Mouse (Mus musculus) lung, adult 2 months (tissue): ENCODE data around the gene Nanp. TPM values are rescaled to one million over a fixed set of nuclear protein-coding genes. Genes with fewer than 3 reads are reported as not detected.

ENCODE experiments used
- DNase-seq: peaks from one replicate; pipeline ENCODE4 v3.0.0; 2022
- H3K4me1 ChIP-seq: fragments of 200-500 bp; 2 replicates; pipeline ENCODE4 v1.6.1; 2011; ENCODE audit warnings: low read length; ENCODE audit not compliant: control insufficient read depth, insufficient read depth
- H3K4me3 ChIP-seq: fragments of 200-500 bp; replicated peaks from 2 replicates; pipeline ENCODE3; 2011; ENCODE audit warnings: low read depth, mild to moderate bottlenecking, control low read depth, low read length; ENCODE audit errors: extremely low read depth
- CTCF ChIP-seq: fragments of 200-500 bp; IDR thresholded peaks from 2 replicates; pipeline ENCODE4 v1.5.1; 2011; ENCODE audit warnings: mild to moderate bottlenecking, low read length, control low read depth; ENCODE audit not compliant: insufficient read depth
- POLR2A ChIP-seq: fragments of 200-500 bp; IDR thresholded peaks from 2 replicates; pipeline ENCODE4 v1.6.1; 2011; ENCODE audit warnings: low read depth, mild to moderate bottlenecking, control low read depth, low read length, borderline replicate concordance; ENCODE audit errors: extremely low read depth
- WGBS: fragments of 180-500 bp; shearing (Covaris S2); methylation state at CpG from one replicate; pipeline ENCODE4 v1.1.7; 2018; 5-methylcytosine and 5-hydroxymethylcytosine counted together
- polyA plus RNA-seq: library from polyadenylated mRNA; depleted of rRNA; stranded (reverse); fragments of >200 nt; gene quantifications from 2 replicates; pipeline ENCODE4 v1.2.3, GENCODE M21; 2012

The Nanp gene
- polyA plus RNA-seq, 1 experiment, result 1.8 TPM

DNA sequence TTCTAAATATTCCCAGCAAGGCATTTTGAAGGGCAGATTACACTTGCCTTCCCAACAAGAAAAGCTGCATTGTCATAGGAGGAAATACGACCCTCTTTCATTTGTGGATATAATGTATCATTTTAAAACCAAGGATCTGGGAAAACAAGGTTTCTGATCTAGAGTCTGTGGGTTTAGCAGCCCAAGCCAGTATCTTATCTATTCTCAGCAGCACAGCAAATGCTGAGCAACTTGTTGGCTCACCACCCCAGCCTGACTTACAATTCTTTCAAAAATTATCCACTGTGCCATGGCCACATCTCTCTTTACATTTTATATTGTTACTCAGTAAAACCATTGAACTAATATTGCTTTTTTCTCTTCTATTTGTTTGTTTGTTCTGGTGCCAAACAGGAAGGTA lies 27.9 kb downstream of the Nanp start:
- TF ChIP-seq POLR2A, result no peak
- no peak for TF ChIP-seq CTCF
- H3K4me3 ChIP-seq, result no peak overlapping the region
- peaks cover 6% of the 10 kb centered on the region; the same call in 1 of the 2 replicates for H3K4me1 ChIP-seq
- no peak for DNase-seq
- WGBS, result 65% methylated on average over 1 of the region's 1 CpGs

DNA sequence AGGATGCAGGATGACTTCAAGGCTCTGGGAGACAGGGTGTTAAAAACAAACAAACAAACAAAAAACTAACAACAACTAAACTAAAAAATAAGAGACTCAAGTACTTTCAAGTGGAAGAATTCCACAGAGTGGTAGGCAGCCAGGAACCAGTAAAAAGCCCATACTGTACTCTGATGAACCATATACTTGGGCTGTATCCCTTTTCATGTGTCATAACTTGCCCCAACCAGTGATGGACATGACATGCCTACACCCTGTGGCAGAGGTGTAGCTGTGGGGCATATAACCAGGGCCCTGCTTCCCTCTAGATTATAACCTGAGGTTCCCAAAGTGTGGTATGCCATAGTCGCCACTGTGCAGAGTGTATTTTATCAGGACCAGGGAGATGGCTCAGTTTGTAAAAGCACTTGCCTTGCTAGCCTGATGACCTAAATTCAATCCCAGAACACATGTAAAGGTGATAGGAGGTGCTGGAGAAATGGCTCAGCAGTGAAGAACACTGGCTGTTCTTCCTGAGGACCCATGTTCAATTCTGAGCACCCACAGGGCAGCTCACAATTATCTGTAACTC lies 29.6 kb downstream of the Nanp start:
- Histone ChIP-seq H3K4me3 (no peak overlapping the region), H3K4me1 (peaks cover 6% of the 10 kb centered on the region; the same call in 1 of the 2 replicates)
- no peak for DNase-seq
- WGBS, result 89% methylated on average over 1 of the region's 1 CpGs
- TF ChIP-seq POLR2A (no peak), CTCF (no peak)

DNA sequence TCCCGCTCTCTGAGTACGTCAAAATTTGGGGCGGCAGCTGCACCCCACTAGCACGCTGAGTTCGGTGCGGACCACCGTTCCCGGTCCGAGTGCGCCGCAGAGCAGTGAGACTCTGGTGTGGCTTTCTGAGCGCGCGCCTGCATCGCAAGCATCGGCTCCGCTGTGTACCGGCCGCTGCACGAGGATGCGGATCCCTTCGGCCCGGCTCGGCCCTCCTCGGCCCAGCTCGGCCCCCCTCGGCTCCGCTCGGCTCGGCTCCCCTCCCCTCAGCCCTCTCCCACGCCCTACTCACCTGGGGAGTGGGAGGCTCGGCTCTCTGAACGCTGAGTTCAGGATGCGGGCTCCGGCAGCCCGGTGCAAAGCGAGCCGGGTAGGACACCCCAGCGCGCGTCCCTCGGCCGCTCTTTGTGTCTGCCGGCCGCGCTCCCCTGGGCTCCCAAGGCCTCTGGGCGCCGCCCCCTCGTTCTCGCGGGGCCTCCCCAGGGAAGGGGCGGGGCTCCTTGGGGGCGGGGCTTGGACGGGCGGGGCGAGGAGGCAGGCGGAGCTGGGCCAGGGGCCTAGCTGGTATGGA lies 30.2 kb downstream of the Nanp start:
- WGBS, result under 1% methylated on average over 57 of the region's 57 CpGs
- TF ChIP-seq POLR2A (no peak), CTCF (no peak)
- peak overlapping the region; percentile 51 for H3K4me3 ChIP-seq
- DNase-seq, result peak; percentile 49
- peaks cover 6% of the 10 kb centered on the region; the same call in 1 of the 2 replicates for H3K4me1 ChIP-seq

DNA sequence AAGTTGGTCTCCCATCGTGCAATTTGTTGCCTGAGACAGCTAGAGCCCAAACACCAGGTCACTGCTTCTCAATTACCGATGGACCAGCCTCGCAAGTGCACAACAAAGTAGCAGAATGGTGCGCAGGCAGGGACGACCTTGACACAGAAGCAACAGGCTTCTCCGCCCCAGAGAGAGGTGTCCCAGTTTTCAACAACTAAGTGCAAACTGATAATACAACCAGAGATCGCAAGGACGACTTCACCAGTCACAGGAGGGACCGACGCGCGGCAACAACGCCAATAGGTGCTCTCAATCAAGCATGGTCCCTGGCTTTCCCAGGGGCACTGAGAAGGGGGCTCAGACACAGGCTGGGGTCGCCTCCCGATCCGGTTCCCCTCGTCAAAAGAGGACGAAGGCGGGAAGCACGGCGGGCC lies 30.7 kb downstream of the Nanp start:
- WGBS, result 2% methylated on average over 21 of the region's 21 CpGs
- no peak for DNase-seq
- TF ChIP-seq POLR2A (no peak), CTCF (no peak)

DNA sequence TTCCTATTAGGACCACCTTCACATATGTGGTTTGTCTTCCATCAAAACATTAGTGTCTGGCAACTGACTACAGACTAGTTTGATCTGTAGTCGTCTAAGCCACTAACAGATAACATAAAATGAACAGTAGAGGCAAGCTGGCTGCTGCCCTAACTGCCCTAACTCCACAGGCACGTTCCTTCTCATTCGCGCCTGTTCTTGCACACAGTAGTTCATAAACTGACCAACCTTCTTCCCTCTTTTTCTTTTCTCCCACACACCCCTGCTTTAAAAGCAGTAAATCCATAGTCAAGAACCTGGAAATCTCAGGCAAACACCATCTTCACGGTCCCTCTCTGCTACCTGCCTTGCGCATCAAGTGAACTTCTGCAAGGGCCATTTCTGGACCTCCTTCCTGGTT lies 31.2 kb downstream of the Nanp start:
- DNase-seq, result no peak
- TF ChIP-seq CTCF, result no peak
- H3K4me1 ChIP-seq, result peaks cover 6% of the 10 kb centered on the region; the same call in 1 of the 2 replicates
- WGBS, result 52% methylated on average over 6 of the region's 6 CpGs
- H3K4me3 ChIP-seq, result no peak overlapping the region

More for the DNA sequence above, 30.7 kb downstream of the Nanp start:
- peak overlapping the region; percentile 51 for H3K4me3 ChIP-seq
- peaks cover 6% of the 10 kb centered on the region; the same call in 1 of the 2 replicates for H3K4me1 ChIP-seq

- 70% methylated on average over 5 of the region's 5 CpGs for WGBS
- TF ChIP-seq POLR2A (no peak), CTCF (no peak)
- no peak overlapping the region for H3K4me3 ChIP-seq
- DNase-seq, result no peak
- peaks cover 6% of the 10 kb centered on the region; the same call in 1 of the 2 replicates for H3K4me1 ChIP-seq
These were observed 32.8 kb downstream of the Nanp start for GRCm38 (mm10) chr2:151006281-151006945.

DNA sequence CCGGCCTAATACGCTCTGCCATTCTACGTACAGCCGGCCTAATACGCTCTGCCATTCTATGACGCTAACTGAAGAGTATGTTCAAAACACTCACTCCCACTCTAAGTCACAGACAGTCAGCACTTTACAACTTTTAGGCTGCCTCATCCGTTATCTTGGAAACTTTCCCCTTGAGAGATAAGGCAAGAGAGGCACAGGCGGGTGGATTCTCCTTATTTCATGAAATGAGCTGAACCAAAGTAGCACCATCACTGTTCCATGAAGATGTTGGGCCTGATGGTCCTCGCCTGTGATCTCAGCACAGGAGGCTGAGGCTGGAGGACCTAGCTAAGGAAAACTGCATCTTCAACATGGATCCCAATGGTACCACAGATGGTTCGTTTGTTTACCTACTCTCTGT lies 34.8 kb downstream of the Nanp start:
- TF ChIP-seq POLR2A (no peak), CTCF (no peak)
- no peak overlapping the region for H3K4me3 ChIP-seq
- H3K4me1 ChIP-seq, result peaks cover 6% of the 10 kb centered on the region; the same call in 1 of the 2 replicates
- 88% methylated on average over 10 of the region's 10 CpGs for WGBS
- no peak for DNase-seq

GRCm38 (mm10) chr2:151003796-151004195 lies 35.4 kb downstream of the Nanp start:
- Histone ChIP-seq H3K4me1 (peaks cover 6% of the 10 kb centered on the region; the same call in 1 of the 2 replicates), H3K4me3 (no peak overlapping the region)
- no peak for TF ChIP-seq CTCF
- no peak for TF ChIP-seq POLR2A
- WGBS, result 71% methylated on average over 6 of the region's 6 CpGs
- no peak for DNase-seq

DNA sequence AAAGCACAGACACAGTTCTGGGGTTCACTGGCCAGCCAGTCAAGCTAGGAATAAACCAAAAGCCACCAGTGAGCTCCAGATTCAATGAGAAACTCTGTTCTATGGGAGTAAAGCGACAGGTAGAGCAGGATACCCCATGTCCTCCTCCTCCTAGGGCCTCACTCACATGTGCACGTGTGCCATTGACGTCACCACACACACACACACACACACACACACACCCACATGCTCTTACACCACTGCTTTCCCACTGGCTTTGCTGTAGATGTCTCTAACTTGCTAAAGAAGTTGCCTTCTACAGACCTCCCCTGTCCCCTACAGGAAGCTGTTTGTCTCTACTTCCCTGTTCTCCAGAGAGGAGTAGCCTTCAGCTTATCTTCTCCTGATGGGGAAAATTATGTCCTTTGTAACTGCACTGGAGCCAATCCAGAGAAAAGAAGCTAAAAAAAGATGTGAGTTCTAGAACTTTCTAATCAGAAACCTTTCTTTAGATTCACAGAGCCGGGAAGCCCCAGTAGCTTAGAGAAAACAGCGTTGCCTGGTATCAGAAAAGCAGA lies 37.5 kb downstream of the Nanp start:
- H3K4me1 ChIP-seq, result no peaks in the 10 kb centered on the region
- 69% methylated on average over 5 of the region's 5 CpGs for WGBS

More for the DNA sequence above, 37.5 kb downstream of the Nanp start:
- no peak for DNase-seq
- no peak overlapping the region for H3K4me3 ChIP-seq
- TF ChIP-seq POLR2A, result no peak
- TF ChIP-seq CTCF, result no peak
